Mouse (Mus musculus) right cerebral cortex, postnatal 25 days (tissue): ENCODE results near the gene Vash1.
A peak's percentile ranks its signal among the peaks of the same experiment; 100 is the strongest.

Experiments
- DNase-seq: peaks from one replicate; pipeline ENCODE4 v3.0.0; 2022

Vash1 gene

DNA sequence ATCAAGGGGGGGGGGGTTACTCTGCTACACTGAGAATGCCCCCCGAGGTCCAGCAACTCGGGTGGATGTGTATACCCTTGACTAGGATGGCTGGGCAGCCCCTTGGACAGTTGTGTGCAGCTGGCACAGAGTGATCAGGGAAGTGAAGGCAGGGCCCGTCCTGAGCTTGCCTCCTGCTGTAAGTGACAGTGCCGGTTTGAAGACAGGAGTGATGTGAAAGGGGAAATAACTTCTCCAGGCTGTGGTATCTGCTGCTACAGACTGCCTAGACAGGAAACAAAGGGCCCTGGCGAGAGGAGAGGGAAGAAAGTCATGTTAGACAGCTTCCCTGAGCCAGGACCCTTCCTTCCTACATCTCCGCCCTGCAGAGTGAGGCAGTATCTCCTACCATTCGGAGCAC is 5.2 kb downstream of the Vash1 start:
- no peak for DNase-seq

- no peak for DNase-seq
Measured at GRCm38 (mm10) chr12:86685275-86685674, 6.8 kb downstream of the Vash1 start.

- no peak for DNase-seq
Measured at GRCm38 (mm10) chr12:86686551-86687330, 8.2 kb downstream of the Vash1 start.

GRCm38 (mm10) chr12:86687445-86687955 is 9.0 kb downstream of the Vash1 start:
- DNase-seq = no peak

DNA sequence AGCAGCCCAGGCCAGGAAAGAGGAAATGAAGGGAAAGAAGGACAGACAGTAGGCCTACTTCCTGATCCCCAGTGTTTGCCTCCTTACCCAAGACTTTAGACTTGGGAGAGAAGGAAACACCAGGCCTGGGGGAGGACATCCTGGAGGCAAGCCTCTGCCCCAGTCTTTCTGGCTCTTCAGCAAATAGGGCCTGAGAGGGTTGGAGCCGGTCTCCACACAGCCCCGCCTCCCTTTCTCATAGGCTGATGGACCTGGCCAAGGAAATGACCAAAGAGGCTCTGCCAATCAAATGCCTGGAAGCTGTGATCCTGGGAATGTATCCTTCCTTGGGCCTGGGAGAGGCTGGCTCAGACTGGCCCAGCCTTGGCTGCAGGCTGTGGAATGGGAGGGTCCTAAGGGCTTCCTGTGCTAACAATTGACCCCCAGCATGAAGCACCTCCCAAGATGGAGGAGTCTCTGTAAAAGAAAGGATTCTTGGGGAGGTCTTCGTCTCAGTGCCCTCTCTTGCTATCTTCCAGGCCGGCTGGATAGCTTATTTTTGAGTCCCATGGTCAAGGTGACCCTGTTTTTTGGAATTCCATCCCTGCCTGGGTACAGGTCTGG is 9.6 kb downstream of the Vash1 start:
- DNase-seq = no peak

GRCm38 (mm10) chr12:86688917-86689316 is 10.4 kb downstream of the Vash1 start:
- no peak for DNase-seq

DNA sequence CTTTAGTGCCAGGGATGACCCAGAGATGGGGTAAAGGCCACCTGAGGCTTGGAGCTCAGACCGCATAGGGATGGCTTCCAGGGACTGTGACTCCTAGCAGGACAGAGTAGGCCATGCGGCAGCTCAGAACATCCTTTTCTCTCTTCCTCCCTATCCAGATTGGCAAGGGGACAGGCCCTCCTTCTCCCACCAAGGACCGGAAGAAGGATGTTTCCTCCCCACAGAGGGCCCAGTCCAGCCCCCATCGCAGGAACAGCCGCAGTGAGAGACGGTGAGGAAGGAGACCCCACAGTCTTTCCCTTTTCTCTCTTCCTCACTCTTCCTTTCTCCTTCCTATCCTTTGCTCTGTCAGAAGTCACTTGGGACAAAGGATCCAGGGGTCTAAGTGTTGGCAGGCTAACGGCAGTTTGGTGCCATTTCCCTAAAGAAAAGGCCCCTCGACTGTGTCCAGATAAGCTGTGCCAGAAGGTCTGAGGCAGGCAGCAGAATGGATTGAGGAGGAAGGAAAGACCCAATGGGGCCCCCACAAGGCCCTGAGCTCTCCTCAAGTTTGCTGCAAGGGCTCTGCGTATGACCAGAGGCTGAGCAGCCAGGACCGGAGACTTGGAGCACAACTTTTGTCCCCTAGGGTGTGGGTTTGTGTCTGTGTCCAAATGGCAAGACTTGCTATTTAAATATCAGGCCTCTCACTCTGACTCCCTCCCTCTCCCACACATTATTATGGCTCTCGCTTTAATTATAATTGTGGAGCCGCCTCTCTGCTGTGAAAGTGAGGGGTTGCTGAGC is 12.4 kb downstream of the Vash1 start:
- DNase-seq = no peak

DNA sequence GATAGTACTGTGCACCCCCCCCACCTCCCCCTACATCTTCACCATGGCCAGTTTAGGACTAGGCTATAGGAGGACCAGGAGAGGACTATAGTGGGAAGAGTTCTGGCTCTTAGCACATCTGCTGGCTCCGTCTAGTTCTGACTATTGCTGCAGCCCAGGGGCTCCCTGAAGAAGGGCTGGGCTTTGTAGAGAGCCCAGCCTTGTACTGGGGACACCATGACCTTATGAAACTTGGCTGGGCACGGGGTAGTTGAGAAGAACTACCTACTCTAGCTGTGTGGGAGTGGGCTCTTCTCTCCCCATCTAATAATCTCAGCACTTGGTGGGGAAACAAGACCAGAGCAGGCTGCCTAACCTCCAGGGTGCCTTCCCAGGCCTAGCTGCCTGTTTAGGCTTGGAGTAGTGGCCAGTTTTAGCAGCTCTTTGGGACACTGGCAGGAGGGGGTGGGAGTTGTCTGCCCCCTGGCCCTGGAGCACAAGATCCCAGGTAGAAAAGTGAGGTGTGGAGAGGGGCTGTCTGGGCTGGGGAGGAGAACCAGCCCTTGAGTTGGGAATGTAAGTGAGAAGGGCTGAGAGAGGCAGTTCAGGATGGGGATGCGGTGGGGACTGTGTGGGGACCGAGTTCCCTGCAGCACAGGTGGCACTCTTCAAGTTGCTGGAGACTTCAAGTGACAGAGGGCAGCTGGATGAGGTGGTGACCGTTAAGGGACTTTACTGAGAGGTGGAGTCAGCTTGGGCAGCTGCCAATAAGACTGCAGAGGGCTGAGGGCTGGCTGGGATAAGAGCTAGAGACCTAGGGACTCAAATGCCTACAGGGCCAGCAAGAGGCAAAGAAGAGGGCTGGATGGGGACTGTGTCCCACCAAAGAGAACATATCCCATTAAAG is 14.2 kb downstream of the Vash1 start:
- no peak for DNase-seq

DNA sequence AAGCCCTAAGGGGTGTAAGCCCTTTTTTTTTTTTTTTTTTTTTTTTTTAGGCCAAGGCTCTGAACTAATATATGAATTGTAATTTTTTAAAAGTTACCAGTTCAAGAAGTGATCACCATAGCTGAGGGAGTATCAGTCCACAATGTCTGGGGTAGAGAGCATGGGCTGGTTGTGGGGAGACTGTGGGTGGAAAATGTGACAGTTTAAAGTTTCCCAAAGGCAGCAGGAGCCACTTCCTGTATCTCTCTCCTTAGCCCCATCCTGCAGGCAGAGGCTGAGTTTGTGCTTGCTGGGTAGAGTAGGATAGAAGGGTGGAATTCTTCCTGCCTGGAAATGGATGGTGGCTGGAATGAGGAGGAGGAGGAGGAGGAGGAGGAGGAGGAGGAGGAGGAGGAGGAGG is 14.9 kb downstream of the Vash1 start:
- no peak for DNase-seq

DNA sequence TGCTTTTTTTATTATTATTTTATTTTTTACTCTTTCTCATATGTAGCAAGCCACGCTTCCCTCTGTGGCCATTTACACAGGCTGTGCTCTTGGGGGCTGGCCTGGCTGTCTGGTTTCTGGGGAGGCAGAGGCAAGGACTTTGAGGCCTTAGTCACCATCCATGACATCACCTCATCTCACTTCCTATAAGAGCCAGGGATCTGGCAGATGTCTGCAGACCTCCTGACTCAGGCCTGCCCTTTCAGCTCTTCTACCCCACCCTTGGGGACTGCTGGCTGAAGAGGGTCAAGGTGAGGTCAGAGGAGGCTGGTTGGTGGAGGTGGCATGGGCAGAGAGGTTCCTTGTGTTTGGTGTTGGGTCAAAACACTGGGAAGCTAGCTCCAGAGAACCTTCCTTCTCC is 15.9 kb downstream of the Vash1 start:
- no peak for DNase-seq

GRCm38 (mm10) chr12:86697996-86698395 is 19.5 kb downstream of the Vash1 start:
- DNase-seq = no peak

DNA sequence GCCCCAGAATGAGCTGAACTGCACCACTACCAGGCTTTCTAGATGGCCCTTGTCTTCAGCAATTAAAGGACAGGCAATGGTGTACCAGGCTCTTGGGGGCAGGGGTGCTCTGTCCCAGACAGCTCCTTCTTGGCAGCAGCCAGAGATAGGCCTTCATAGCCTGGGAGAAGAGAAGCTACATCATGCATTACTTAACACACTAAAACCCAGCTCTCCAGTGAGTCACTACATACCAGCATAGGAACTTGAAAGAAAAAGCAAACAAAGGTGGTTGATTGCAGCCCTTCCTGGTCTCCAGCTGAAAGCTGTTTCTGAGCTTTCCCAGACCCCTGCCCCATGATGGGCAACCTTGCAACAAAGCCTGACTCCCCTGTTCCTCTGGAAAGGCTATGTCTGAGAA is 20.0 kb downstream of the Vash1 start:
- no peak for DNase-seq

DNA sequence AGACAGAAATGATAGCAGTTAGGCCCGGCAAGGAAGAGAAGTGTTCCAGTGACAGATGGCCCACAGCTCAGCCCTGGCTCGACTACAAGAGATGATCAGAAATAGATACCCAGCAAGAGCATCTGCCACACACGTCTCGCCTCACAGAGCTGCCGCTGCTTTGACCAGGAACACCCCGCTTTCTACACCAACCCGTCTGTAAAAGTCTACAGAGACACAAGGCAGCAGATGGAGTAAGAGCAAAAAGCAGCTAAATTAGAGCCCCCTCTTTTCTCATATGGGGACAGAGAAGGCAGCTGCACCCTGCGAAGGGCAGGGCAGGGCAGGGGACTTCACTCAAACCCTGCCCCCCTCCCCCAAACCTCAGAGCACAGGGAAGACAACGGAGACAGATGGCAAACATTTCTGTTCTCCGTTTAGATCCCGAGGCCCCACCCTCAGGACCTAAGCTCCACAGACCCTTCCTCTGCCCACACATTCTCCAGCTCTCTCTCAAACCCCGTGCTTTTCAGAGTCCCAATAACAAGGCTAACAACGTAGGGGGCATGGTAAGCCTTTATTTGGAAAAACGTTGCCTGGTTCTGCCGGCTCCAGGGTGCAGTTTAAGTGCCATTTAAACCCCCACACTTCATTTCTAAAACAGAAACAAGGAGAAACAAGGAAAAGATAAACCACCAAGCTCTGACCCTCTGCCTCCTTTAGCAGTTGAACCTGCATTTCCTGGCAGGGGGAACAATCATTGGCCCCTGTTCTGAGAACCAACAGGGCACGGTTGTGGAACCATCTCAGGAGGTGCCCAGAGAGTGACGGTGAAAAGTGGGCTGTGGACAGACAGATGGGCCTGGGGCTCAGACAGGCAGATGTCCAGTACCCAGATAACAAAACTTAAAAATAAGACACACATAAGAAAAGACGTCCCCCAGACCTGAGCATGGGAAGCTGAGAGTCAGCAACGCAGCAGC is 21.7 kb downstream of the Vash1 start:
- peak; percentile 83 for DNase-seq

DNA sequence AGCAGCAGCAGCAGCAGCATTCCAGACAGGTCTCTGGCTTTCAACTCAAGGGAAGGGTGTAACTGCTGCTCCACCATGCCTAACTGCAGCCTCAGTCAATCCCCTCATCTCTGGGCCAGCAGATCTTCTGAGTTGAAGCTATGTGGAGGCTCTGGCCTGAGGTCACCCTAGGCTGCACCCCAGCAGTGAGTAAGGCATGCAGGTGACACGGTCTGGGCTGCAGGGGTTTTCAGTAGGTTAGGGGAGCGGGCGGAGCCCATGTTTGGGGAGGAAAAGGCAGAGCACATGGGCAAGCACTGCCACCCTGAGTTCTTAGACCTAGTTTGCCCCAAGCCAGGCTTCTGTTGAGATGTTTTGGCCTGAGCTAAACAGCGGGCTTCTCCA is 22.4 kb downstream of the Vash1 start:
- no peak for DNase-seq

DNA sequence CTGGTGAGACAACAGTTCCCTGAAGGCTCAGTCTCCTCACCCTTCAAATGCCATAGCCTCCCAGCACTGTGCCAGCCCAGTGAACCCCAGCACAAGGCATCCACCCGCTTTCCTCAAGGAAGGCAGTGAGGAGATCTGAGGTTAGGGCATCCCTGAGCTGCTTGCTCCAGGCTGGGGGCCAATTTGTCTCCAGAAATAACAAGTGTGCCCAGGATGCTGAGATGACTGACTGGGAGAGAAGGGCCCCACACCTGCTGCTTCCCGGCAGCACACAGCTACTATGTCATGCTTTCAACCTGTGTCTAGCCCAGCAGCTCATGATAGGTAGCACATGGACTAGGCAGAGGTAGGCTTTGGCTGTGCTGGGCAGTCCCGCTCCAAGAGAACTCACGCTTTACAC is 23.0 kb downstream of the Vash1 start:
- no peak for DNase-seq

DNA sequence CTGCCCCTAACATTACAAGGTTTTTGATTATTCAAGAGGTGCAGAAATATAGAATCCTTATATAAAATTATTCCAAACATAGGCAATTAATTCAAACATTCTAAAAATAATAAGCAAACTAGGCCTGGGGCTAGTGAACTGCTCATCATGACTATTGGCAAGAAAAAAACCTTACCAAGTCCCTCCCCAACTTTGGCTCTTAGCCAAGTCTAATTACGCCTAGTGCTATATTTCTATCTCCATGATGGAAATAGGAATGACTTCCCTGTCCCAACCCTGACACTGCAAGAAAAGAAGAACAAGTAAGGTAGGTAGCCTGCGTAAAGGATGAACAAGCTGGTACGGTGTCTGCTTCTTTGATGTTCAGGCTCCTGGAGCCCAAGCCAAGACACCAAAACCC is 24.2 kb downstream of the Vash1 start:
- no peak for DNase-seq

GRCm38 (mm10) chr12:86705843-86706242 is 27.3 kb downstream of the Vash1 start:
- DNase-seq = no peak

- DNase-seq = no peak
Measured at GRCm38 (mm10) chr12:86714026-86714425, 35.5 kb downstream of the Vash1 start.

DNA sequence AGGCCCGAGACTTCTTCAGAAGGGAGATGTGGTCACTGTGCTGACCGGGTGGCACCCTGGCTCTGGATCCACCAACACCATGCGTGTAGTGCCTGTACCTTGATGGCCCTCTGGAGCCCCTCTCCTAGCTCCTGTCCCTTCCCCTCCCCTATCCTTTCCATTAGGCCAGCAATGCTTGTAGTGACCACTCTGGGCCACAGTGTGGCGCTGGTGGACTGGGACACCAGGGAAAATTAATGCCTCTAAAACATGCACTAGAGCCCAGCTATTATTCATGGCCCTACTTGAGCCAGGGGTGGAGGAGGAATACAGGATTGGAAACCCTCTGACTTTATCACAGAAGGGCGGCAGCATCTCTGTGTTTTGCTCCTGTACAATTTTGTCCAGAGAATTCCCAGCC is 36.9 kb downstream of the Vash1 start:
- peak; percentile 68 for DNase-seq

DNA sequence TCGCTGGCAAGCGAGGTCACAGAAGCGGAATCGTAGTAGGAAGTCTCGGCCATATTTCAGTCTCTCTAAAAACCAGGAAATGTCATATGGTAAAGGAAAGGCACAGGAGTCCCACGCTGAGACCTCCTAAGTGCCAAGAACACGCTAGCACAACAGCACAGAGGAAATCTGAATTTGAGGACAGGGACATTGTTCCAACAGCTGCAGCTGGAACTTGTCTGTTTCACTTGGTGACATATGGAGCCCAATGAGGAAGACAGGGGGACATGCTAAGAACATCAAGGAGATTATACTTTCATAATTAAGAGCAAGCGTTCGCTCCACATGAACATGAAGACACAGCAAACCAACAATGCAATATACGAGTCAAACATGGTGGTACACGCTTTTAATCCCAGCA is 38.5 kb downstream of the Vash1 start:
- no peak for DNase-seq

DNA sequence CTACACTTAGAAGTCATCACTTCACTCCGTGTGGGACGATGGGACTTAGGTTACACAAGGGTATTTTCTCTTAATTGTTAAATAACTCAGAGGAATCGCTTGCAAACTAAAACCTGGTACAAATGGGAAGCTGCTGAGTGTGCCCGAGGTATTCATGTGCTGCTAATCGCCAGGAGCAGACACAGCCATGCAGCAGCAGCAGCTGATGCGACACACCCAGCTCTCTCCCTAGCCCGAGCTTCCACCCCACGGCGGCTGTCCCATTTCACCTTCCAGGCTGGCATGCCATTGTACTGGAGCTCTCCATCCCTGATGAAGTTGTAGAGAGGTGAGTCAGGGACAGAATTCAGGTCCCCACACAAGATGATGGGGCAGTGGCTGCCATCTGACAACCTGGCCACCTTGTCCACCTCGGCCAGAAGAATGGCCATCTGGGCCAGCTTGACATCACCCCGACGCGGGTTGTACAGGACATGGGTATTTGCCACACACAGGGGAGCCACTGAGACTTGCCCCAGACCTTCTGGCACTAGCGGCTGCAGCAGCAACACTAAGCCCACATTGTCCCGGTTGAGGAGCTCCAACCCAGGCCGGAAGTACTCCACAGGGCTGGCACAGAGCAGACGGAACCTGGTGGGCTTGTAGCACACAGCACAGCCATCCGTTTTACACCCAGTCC is 41.6 kb downstream of the Vash1 start:
- DNase-seq = no peak
